Mouse (Mus musculus) lung, adult 2 months (tissue): Measurements from ENCODE around the gene Cp. TPM values are rescaled to one million over a fixed set of nuclear protein-coding genes. Genes with fewer than 3 reads are reported as not detected.

Experiments used
- DNase-seq: peaks from one replicate; pipeline ENCODE4 v3.0.0; 2022
- H3K4me1 ChIP-seq: fragments of 200-500 bp; 2 replicates; pipeline ENCODE4 v1.6.1; 2011; ENCODE audit warnings: low read length; ENCODE audit not compliant: control insufficient read depth, insufficient read depth
- H3K4me3 ChIP-seq: fragments of 200-500 bp; replicated peaks from 2 replicates; pipeline ENCODE3; 2011; ENCODE audit warnings: low read depth, mild to moderate bottlenecking, control low read depth, low read length; ENCODE audit errors: extremely low read depth
- CTCF ChIP-seq: fragments of 200-500 bp; IDR thresholded peaks from 2 replicates; pipeline ENCODE4 v1.5.1; 2011; ENCODE audit warnings: mild to moderate bottlenecking, low read length, control low read depth; ENCODE audit not compliant: insufficient read depth
- POLR2A ChIP-seq: fragments of 200-500 bp; IDR thresholded peaks from 2 replicates; pipeline ENCODE4 v1.6.1; 2011; ENCODE audit warnings: low read depth, mild to moderate bottlenecking, control low read depth, low read length, borderline replicate concordance; ENCODE audit errors: extremely low read depth
- WGBS: fragments of 180-500 bp; shearing (Covaris S2); methylation state at CpG from one replicate; pipeline ENCODE4 v1.1.7; 2018; 5-methylcytosine and 5-hydroxymethylcytosine counted together
- polyA plus RNA-seq: library from polyadenylated mRNA; depleted of rRNA; stranded (reverse); fragments of >200 nt; gene quantifications from 2 replicates; pipeline ENCODE4 v1.2.3, GENCODE M21; 2012

Gene Cp
- polyA plus RNA-seq, 1 experiment: 47.8 TPM

GRCm38 (mm10) chr3:19964625-19965188 is 7.9 kb downstream of the Cp start:
- no peaks in the 10 kb centered on the region for H3K4me1 ChIP-seq
- DNase-seq: no peak
- WGBS: 66% methylated on average over 2 of the region's 2 CpGs
- TF ChIP-seq CTCF (no peak), POLR2A (no peak)
- H3K4me3 ChIP-seq: no peak overlapping the region

GRCm38 (mm10) chr3:19965239-19965638 is 8.4 kb downstream of the Cp start:
- Histone ChIP-seq H3K4me1 (no peaks in the 10 kb centered on the region), H3K4me3 (no peak overlapping the region)
- no peak for DNase-seq
- WGBS: 74% methylated on average over 5 of the region's 5 CpGs
- no peak for TF ChIP-seq POLR2A
- no peak for TF ChIP-seq CTCF

- no peak for TF ChIP-seq CTCF
- no peak for TF ChIP-seq POLR2A
- no peak overlapping the region for H3K4me3 ChIP-seq
- no peak for DNase-seq
- H3K4me1 ChIP-seq: no peaks in the 10 kb centered on the region
- 77% methylated on average over 4 of the region's 4 CpGs for WGBS
Measured at GRCm38 (mm10) chr3:19966072-19966471, 9.2 kb downstream of the Cp start.

- TF ChIP-seq POLR2A: no peak
- TF ChIP-seq CTCF: no peak
- Histone ChIP-seq H3K4me1 (no peaks in the 10 kb centered on the region), H3K4me3 (no peak overlapping the region)
- DNase-seq: no peak
- WGBS: 46% methylated on average over 4 of the region's 4 CpGs
Measured at GRCm38 (mm10) chr3:19978474-19978873, 21.6 kb downstream of the Cp start.

GRCm38 (mm10) chr3:19981156-19981555 is 24.3 kb downstream of the Cp start:
- H3K4me3 ChIP-seq: no peak overlapping the region
- H3K4me1 ChIP-seq: no peaks in the 10 kb centered on the region
- DNase-seq: no peak
- TF ChIP-seq CTCF: no peak
- no peak for TF ChIP-seq POLR2A
- 81% methylated on average over 2 of the region's 2 CpGs for WGBS

- DNase-seq: no peak
- no peaks in the 10 kb centered on the region for H3K4me1 ChIP-seq
- H3K4me3 ChIP-seq: no peak overlapping the region
- TF ChIP-seq CTCF: no peak
- no peak for TF ChIP-seq POLR2A
Measured at GRCm38 (mm10) chr3:19982846-19983245, 26.0 kb downstream of the Cp start.

GRCm38 (mm10) chr3:19986123-19986522 is 29.3 kb downstream of the Cp start:
- no peak for TF ChIP-seq POLR2A
- no peak for TF ChIP-seq CTCF
- H3K4me3 ChIP-seq: no peak overlapping the region
- 31% methylated on average over 3 of the region's 3 CpGs for WGBS
- no peak for DNase-seq
- no peaks in the 10 kb centered on the region for H3K4me1 ChIP-seq

GRCm38 (mm10) chr3:19990031-19990430 is 33.2 kb downstream of the Cp start:
- no peak for DNase-seq
- TF ChIP-seq POLR2A (no peak), CTCF (no peak)
- 60% methylated on average over 3 of the region's 3 CpGs for WGBS
- no peak overlapping the region for H3K4me3 ChIP-seq
- no peaks in the 10 kb centered on the region for H3K4me1 ChIP-seq

GRCm38 (mm10) chr3:19992388-19992787 is 35.5 kb downstream of the Cp start:
- 83% methylated on average over 4 of the region's 4 CpGs for WGBS
- H3K4me1 ChIP-seq: no peaks in the 10 kb centered on the region
- TF ChIP-seq POLR2A (no peak), CTCF (no peak)
- H3K4me3 ChIP-seq: no peak overlapping the region
- no peak for DNase-seq

GRCm38 (mm10) chr3:19999551-19999950 is 42.7 kb downstream of the Cp start:
- no peak for DNase-seq
- no peaks in the 10 kb centered on the region for H3K4me1 ChIP-seq
- 81% methylated on average over 2 of the region's 2 CpGs for WGBS
- TF ChIP-seq CTCF (no peak), POLR2A (no peak)
- H3K4me3 ChIP-seq: no peak overlapping the region
